Mouse (Mus musculus) intestine, embryonic 15.5 days (tissue): ENCODE data around the gene Smyd5. TPM values are rescaled to one million over a fixed set of nuclear protein-coding genes. Genes with fewer than 3 reads are reported as not detected.
A peak's percentile ranks its signal among the peaks of the same experiment; 100 is the strongest.
"Not testable (repeated sequence)": the region's sequence is repeated elsewhere in the genome, so short reads cannot be mapped to it uniquely, and the experiment has no call there.

Source experiments
- ATAC-seq: fragments of 200-750 bp; cut with Nextera tagmentation; 2 replicates; pipeline ENCODE4 v1.8.0; 2017; ENCODE audit warnings: moderate TSS enrichment, moderate library complexity
- H3K27ac ChIP-seq: fragments of 300-500 bp; sonication (generic); 2 replicates; pipeline ENCODE4 v1.5.1; 2015; ENCODE audit warnings: mild to moderate bottlenecking, inconsistent platforms
- H3K27me3 ChIP-seq: fragments of 300-500 bp; sonication (generic); replicated peaks from 2 replicates; pipeline ENCODE4 v1.6.1; 2015; ENCODE audit warnings: inconsistent platforms
- H3K36me3 ChIP-seq: fragments of 300-500 bp; sonication (generic); 2 replicates; pipeline ENCODE4 v1.6.1; 2015; ENCODE audit warnings: inconsistent platforms
- H3K4me1 ChIP-seq: fragments of 300-500 bp; sonication (generic); replicated peaks from 2 replicates; pipeline ENCODE4 v1.6.1; 2015; ENCODE audit warnings: inconsistent platforms
- H3K4me2 ChIP-seq: fragments of 300-500 bp; sonication (generic); replicated peaks from 2 replicates; pipeline ENCODE4 v1.6.1; 2015; ENCODE audit warnings: mild to moderate bottlenecking, inconsistent platforms
- H3K4me3 ChIP-seq: fragments of 300-500 bp; sonication (generic); replicated peaks from 2 replicates; pipeline ENCODE4 v1.5.1; 2015; ENCODE audit warnings: inconsistent platforms
- H3K9ac ChIP-seq: fragments of 300-500 bp; sonication (generic); 2 replicates; pipeline ENCODE4 v1.6.1; 2015; ENCODE audit warnings: inconsistent platforms
- H3K9me3 ChIP-seq: fragments of 300-500 bp; sonication (generic); 2 replicates; pipeline ENCODE4 v1.6.1; 2016; ENCODE audit warnings: inconsistent platforms
- WGBS: fragments of 180-500 bp; shearing (Covaris S2); methylation state at CpG from one replicate; pipeline ENCODE4 v1.1.7; 2015; 5-methylcytosine and 5-hydroxymethylcytosine counted together
- polyA plus RNA-seq: library from polyadenylated mRNA; unstranded; fragments of >200 nt; fragmentation: Nextera tagmentation; extraction: Ambion mirVana; gene quantifications from 2 replicates; pipeline ENCODE4 v1.2.1, GENCODE M21; 2015

Gene Smyd5
- polyA plus RNA-seq, 1 experiment from 2014 or later: 49.8 TPM

GRCm38 (mm10) chr6:85423836-85424379 is 7.9 kb upstream of the Smyd5 start, which contains the start of gene Noto:
Gene Noto (plus strand): TSS chr6:85423886.
- H3K27me3 ChIP-seq: peaks cover 13% of the 10 kb centered on the region
- no peak within 1 kb of the TSS for H3K27ac ChIP-seq

GRCm38 (mm10) chr6:85431274-85431841 is 431 bp upstream of the Smyd5 start:
- Histone ChIP-seq H3K27me3 (peaks cover 4% of the 10 kb centered on the region; the same call in 1 of the 2 replicates), H3K36me3 (no peaks in the 10 kb centered on the region), H3K4me1 (no peaks in the 10 kb centered on the region), H3K9ac (peak overlapping the region; percentile 83), H3K4me2 (peak overlapping the region; percentile 81), H3K4me3 (peak overlapping the region; percentile 96), H3K9me3 (no peaks in the 10 kb centered on the region), H3K27ac (no peak overlapping the region)
- no peak for ATAC-seq
- 43% methylated on average over 8 of the region's 8 CpGs for WGBS

More at GRCm38 (mm10) chr6:85423836-85424379, 7.9 kb upstream of the Smyd5 start, which contains the start of gene Noto:
- no peak within 1 kb of the TSS; the same call in 1 of the 2 replicates for H3K9ac ChIP-seq
- H3K4me3 ChIP-seq: no peak within 1 kb of the TSS
- 18% methylated on average over 28 of the region's 28 CpGs for WGBS
- ATAC-seq: 0 out of 2 replicates have a peak, but pooled peaks have one; percentile 23
- no peaks in the 10 kb centered on the region for H3K4me1 ChIP-seq
- no peaks in the 10 kb centered on the region for H3K9me3 ChIP-seq
- H3K4me2 ChIP-seq: 0 out of 2 replicates have a peak within 1 kb of the TSS, but pooled peaks have one; percentile 17
- no peaks in the 10 kb centered on the region for H3K36me3 ChIP-seq

GRCm38 (mm10) chr6:85433865-85434264 is 2.1 kb downstream of the Smyd5 start:
- Histone ChIP-seq H3K27me3 (no peaks in the 10 kb centered on the region), H3K36me3 (peaks cover 7% of the 10 kb centered on the region), H3K9me3 (no peaks in the 10 kb centered on the region), H3K4me1 (no peaks in the 10 kb centered on the region), H3K9ac (no peak overlapping the region), H3K4me2 (no peak overlapping the region), H3K4me3 (no peak overlapping the region), H3K27ac (no peak overlapping the region)
- WGBS: 88% methylated on average over 5 of the region's 5 CpGs
- ATAC-seq: no peak

- WGBS: 81% methylated on average over 1 of the region's 1 CpGs
- H3K9me3 ChIP-seq: no peaks in the 10 kb centered on the region
- no peak for ATAC-seq
- H3K27ac ChIP-seq: no peak overlapping the region
- H3K9ac ChIP-seq: no peak overlapping the region
- no peak overlapping the region for H3K4me3 ChIP-seq
- no peaks in the 10 kb centered on the region for H3K27me3 ChIP-seq
- no peaks in the 10 kb centered on the region for H3K4me1 ChIP-seq
- H3K36me3 ChIP-seq: peaks cover 19% of the 10 kb centered on the region
- H3K4me2 ChIP-seq: no peak overlapping the region
These were observed 4.4 kb downstream of the Smyd5 start for GRCm38 (mm10) chr6:85436204-85436603.

GRCm38 (mm10) chr6:85436631-85437030 is 4.8 kb downstream of the Smyd5 start:
- WGBS: 82% methylated on average over 6 of the region's 6 CpGs
- Histone ChIP-seq H3K4me3 (no peak overlapping the region), H3K27me3 (no peaks in the 10 kb centered on the region), H3K4me1 (no peaks in the 10 kb centered on the region), H3K27ac (no peak overlapping the region), H3K36me3 (peaks cover 19% of the 10 kb centered on the region), H3K4me2 (no peak overlapping the region), H3K9ac (no peak overlapping the region), H3K9me3 (no peaks in the 10 kb centered on the region)
- no peak for ATAC-seq

- H3K27me3 ChIP-seq: no peaks in the 10 kb centered on the region
- H3K9me3 ChIP-seq: no peaks in the 10 kb centered on the region
- H3K36me3 ChIP-seq: peaks cover 30% of the 10 kb centered on the region
- H3K9ac ChIP-seq: no peak overlapping the region
- ATAC-seq: no peak
- no peak overlapping the region for H3K4me3 ChIP-seq
- H3K27ac ChIP-seq: no peak overlapping the region
- no peak overlapping the region for H3K4me2 ChIP-seq
- 91% methylated on average over 4 of the region's 4 CpGs for WGBS
- H3K4me1 ChIP-seq: no peaks in the 10 kb centered on the region
These were observed 9.4 kb downstream of the Smyd5 start for GRCm38 (mm10) chr6:85441142-85441541.

GRCm38 (mm10) chr6:85443488-85444233 is 11.9 kb downstream of the Smyd5 start:
- Histone ChIP-seq H3K27me3 (no peaks in the 10 kb centered on the region), H3K4me3 (no peak overlapping the region), H3K4me1 (no peaks in the 10 kb centered on the region), H3K36me3 (peaks cover 25% of the 10 kb centered on the region), H3K9me3 (no peaks in the 10 kb centered on the region), H3K9ac (no peak overlapping the region), H3K4me2 (no peak overlapping the region), H3K27ac (no peak overlapping the region)
- WGBS: 75% methylated on average over 3 of the region's 3 CpGs
- ATAC-seq: peak; percentile 39; the same call in 1 of the 2 replicates

GRCm38 (mm10) chr6:85444266-85444965 is 12.6 kb downstream of the Smyd5 start:
- Histone ChIP-seq H3K27me3 (no peaks in the 10 kb centered on the region), H3K27ac (no peak overlapping the region), H3K9me3 (no peaks in the 10 kb centered on the region), H3K36me3 (peaks cover 21% of the 10 kb centered on the region; the same call in 1 of the 2 replicates), H3K4me3 (no peak overlapping the region), H3K9ac (no peak overlapping the region), H3K4me2 (no peak overlapping the region), H3K4me1 (no peaks in the 10 kb centered on the region)
- no peak for ATAC-seq
- WGBS: 85% methylated on average over 8 of the region's 8 CpGs

- Histone ChIP-seq H3K4me1 (no peaks in the 10 kb centered on the region), H3K4me3 (no peak overlapping the region), H3K27me3 (no peaks in the 10 kb centered on the region), H3K27ac (no peak overlapping the region), H3K36me3 (peaks cover 17% of the 10 kb centered on the region; the same call in 1 of the 2 replicates), H3K9me3 (no peaks in the 10 kb centered on the region), H3K4me2 (no peak overlapping the region), H3K9ac (no peak overlapping the region)
- 85% methylated on average over 5 of the region's 5 CpGs for WGBS
- no peak for ATAC-seq
These were observed 13.5 kb downstream of the Smyd5 start for GRCm38 (mm10) chr6:85445286-85445685.

GRCm38 (mm10) chr6:85447351-85447750 is 15.6 kb downstream of the Smyd5 start:
- WGBS: 83% methylated on average over 6 of the region's 6 CpGs
- no peak overlapping the region for H3K4me3 ChIP-seq
- no peaks in the 10 kb centered on the region for H3K9me3 ChIP-seq

GRCm38 (mm10) chr6:85450140-85450539 is 18.4 kb downstream of the Smyd5 start:
- Histone ChIP-seq H3K9ac (0 out of 2 replicates have a peak overlapping the region, but pooled peaks have one; percentile 82), H3K4me1 (peaks cover 14% of the 10 kb centered on the region), H3K4me2 (peak overlapping the region; percentile 98), H3K4me3 (peak overlapping the region; percentile 82; the same call in 1 of the 2 replicates)
- WGBS: 43% methylated on average over 1 of the region's 1 CpGs
- not testable (repeated sequence) for H3K36me3 ChIP-seq, H3K27ac ChIP-seq, ATAC-seq, H3K27me3 ChIP-seq, H3K9me3 ChIP-seq

More at GRCm38 (mm10) chr6:85447351-85447750, 15.6 kb downstream of the Smyd5 start:
- Histone ChIP-seq H3K4me2 (no peak overlapping the region), H3K4me1 (no peaks in the 10 kb centered on the region), H3K9ac (no peak overlapping the region), H3K36me3 (peaks cover 11% of the 10 kb centered on the region; the same call in 1 of the 2 replicates), H3K27me3 (no peaks in the 10 kb centered on the region), H3K27ac (no peak overlapping the region)
- ATAC-seq: no peak
